Mouse (Mus musculus) CD4-positive, CD25-positive, alpha-beta regulatory T cell, adult 2 months (primary cell): ENCODE results near the gene Nup214.

ENCODE experiments used
- DNase-seq: peaks from one replicate; pipeline ENCODE4 v3.0.0-alpha.2; 2012; ENCODE audit warnings: low read depth, low spot score

Nup214 gene

GRCm38 (mm10) chr2:31974141-31974808 is at the start of gene Nup214:
TSS of gene Nup214 (plus strand) at chr2:31974436.
- DNase-seq, result peak; percentile 99

DNA sequence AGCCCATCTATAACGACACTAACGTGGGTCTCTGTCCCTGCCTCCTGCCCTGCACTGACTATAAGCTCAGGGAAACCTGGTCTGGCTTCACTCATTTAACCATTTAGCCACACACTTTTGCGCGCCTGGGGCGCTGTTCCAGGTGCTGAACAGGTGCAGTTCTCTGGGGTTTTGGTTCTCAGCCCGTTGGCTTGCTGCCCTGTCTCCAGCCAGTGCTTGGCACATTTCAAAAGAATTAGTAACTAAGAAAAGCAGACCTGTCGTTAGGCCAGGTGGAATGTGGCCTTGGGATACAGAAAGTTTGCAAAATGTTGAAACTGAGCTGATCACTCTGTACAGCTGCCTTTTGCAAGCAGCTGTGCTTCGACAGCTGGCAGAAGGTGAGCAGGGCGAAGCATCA is 49.4 kb upstream of the Nup214 start:
- DNase-seq, result no peak

DNA sequence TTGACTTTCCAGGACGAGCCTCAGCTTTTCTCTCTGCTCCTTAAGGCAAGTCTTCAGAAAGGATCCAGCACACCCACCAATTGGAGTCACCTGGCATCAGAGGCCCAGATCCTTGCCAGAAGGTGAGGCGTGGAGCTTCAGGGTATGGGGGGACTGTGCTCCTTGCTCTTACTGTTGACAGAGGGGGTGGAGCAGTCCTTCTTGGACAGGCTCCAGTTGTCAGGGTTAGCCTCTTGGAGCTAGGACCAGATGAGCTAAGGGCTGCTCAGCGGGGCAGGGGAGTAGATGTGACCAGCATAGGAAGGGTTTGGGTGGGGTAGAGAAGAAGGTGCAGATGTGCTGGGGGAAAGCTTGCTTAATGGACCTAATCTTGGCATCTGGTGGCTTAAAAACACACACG is 48.3 kb upstream of the Nup214 start:
- no peak for DNase-seq

GRCm38 (mm10) chr2:31929664-31930063 is 44.6 kb upstream of the Nup214 start:
- peak; percentile 52 for DNase-seq

- DNase-seq, result no peak
Observed at GRCm38 (mm10) chr2:31934551-31934950, 39.7 kb upstream of the Nup214 start.

DNA sequence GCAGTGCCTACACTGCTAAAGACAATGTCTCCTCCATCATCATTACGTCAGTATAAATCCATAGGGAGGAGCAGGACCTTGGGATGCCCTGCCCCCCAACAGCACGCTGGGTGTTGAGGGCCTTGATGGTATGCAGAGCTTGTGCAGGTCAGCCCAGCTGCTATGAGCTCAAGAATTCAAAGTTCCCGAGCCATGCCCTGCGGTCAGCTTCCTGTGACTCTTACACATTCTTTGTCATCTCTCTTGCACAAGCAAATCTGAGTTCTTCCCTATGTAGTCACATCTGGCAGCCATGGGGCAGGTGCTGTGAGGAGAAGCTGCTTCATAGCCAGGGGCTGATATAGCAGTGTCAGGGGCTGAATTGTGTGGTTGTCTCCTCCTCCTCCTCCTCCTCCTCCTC is 39.2 kb upstream of the Nup214 start:
- no peak for DNase-seq

DNA sequence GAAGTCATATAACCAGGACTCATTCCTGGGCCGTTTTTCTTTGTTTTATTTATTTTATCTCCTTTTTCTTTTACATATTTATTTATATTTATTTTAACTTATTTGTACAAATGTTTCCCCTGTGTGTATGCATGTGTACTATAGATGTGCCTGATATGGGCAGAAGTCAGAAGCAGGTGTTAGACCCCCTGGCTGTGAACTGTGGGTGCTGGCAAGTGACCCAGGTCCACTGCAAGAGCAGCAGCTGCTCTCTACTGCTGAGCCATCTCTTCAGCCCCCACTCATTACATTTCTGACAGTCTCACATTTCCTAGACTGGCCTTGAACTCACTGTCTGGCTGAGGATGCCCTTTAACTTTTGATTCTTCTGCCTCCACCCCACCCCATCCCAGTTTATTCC is 35.9 kb upstream of the Nup214 start:
- DNase-seq, result no peak

GRCm38 (mm10) chr2:31943011-31943410 is 31.2 kb upstream of the Nup214 start:
- no peak for DNase-seq

- DNase-seq, result no peak
Observed at GRCm38 (mm10) chr2:31945580-31945979, 28.7 kb upstream of the Nup214 start.

- DNase-seq, result no peak
Observed at GRCm38 (mm10) chr2:31948392-31948791, 25.8 kb upstream of the Nup214 start.

DNA sequence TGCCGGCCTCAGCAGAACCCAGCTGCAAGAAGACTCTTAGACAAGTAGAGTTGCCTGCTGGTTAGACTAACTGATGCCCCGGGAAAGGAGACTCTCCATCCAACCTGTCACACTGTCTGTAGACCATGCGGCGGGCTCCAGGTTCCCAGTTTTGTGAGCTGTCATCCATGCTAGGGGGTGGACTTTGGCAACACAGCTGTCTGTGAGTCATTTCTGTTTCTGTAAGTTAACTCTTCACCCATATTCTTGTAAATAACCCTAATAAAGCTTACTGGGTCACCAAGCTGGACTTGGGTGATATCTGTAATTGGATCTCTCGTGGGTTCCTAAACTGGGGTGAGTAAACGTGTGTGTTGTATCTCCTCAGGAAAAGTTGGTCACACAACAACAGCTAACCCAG is 25.4 kb upstream of the Nup214 start:
- DNase-seq, result no peak

DNA sequence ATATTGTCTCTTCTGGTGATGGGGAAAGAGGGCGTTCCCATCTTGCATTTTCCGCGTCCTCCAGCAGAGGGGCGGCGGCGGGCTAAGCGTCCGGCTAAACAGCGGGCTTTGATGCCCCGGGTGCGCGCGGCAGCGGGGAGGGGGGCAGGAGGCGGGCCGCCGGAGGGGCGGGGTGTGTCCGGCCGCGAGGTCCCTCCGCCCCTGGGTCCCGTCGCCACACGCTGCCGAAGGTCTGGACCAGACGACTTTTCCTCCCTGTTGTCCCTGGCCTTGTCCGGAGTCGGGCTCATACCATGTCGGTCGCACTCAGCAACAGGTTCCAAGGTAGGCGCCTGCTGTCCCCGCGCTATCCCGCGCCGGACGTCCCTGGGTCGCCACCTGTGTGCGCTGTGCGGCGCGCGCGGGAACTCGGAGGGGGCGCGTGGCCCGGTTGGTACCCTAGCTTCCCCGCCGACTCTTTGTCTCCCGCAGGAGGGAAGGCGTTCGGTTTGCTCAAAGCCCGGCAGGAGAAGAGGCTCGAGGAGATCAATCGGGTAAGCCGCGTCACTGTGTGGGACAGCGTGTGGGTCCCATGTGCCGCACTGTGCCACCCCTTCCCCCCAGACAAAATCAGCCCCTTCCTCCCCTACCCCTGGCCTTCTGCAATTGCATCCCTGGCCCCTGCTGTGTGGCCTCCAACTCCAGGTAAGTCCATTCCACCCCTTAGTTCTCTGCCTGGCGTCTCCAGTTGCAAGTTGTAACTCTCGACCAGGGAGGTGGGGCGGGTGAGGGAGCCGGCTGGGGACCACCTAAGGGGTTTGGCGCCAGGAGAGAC is 24.0 kb upstream of the Nup214 start, which contains the start of gene Aif1l:
Gene Aif1l, plus strand, starts transcription at position 82 of the 814 bp plus-strand sequence.
- DNase-seq, result peak; percentile 51

- DNase-seq, result no peak
Observed at GRCm38 (mm10) chr2:31950966-31951365, 23.3 kb upstream of the Nup214 start.

DNA sequence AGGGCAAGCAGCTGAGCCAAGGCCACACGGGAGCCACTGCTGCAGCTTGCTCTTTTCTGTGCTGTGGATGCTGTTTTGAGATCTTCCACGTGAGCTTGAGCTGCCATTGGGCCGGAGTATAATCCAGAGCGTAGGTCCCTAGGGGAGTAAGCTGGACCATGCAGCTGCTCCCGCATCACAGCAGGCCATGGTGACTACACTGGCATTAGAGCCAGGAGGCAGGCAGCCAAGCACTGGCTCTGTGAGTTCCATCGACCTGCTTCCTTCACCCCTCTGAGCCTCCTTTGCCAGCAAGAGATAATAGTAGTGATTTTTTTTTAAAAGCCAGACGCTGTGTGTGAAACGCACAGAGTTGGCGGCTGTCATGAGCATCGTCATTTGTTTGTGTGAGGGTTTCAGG is 22.0 kb upstream of the Nup214 start:
- no peak for DNase-seq

- DNase-seq, result no peak
Observed at GRCm38 (mm10) chr2:31952725-31953124, 21.5 kb upstream of the Nup214 start.

GRCm38 (mm10) chr2:31953687-31954086 is 20.5 kb upstream of the Nup214 start:
- DNase-seq, result no peak

- DNase-seq, result no peak
Observed at GRCm38 (mm10) chr2:31954779-31955181, 19.5 kb upstream of the Nup214 start.

GRCm38 (mm10) chr2:31955686-31956085 is 18.6 kb upstream of the Nup214 start:
- no peak for DNase-seq

GRCm38 (mm10) chr2:31957211-31957610 is 17.0 kb upstream of the Nup214 start:
- DNase-seq, result no peak

DNA sequence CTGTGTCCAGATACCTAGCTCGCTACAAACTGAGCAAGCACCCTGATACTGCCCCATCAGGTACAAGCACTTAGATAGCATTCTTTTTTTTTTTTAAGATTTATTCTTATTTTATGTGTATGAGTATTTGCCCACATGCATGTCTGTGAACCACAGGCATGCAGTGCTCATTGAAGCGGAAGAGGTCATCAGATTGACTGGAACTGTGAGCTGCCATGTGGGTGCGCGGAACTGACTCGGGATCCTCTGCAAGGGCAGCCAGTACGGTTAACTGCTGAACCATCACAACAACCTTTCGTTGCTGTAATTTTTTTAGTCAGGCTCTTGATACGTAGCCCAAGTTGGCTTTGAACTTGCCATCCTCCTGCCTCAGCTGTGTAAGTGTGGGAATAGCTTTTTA is 13.2 kb upstream of the Nup214 start:
- no peak for DNase-seq

DNA sequence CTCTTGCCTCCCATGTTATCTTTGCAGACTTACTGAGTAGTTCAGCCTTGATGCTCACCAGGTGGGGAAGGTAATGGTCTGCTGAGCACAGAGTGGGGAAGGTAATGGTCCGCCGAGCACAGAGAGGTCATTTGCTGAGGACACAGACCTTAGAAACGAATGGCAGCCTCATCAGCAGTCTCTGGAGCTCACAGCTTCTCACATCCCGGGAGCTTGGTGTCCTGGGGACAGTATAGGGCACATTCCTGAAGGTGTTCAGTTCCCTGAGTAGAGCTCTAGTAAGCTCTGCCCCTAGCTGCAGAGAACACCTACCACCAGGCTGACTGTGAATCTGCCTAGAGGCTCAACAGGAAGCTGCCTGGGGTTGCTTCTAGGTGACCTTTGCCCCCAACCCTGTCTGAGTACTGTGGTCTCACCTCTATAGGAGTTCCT is 12.4 kb upstream of the Nup214 start:
- DNase-seq, result no peak

- no peak for DNase-seq
Observed at GRCm38 (mm10) chr2:31962501-31963224, 11.6 kb upstream of the Nup214 start.
